Mouse (Mus musculus): ENCODE measurements around the gene Mybpc1.
"Not testable (repeated sequence)": the region's sequence is repeated elsewhere in the genome, so short reads cannot be mapped to it uniquely, and the experiment has no call there.

The Mybpc1 gene

DNA sequence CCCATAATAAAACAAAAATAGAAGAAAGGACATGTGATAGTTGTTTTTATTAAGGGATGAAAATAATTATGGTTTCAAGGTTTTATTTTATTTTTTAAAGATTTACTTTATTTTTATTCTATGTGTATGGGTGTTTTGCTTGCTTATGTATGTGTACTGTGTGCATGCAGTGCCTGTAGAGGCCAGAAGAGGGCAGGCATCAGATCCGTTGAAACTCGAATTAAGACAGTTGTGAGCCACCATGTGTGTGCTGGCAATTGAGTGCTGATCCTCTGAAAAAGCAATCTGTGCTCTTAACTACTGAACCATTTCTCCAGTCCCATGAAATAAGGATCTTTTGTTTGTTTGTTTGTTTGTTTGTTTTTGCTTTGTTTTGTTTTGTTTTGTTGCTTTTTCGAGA, 54.7 kb downstream of the Mybpc1 start:
- no peak for DNase-seq

GRCm38 (mm10) chr10:88547635-88548034, 57.3 kb downstream of the Mybpc1 start:
- no peak for DNase-seq

GRCm38 (mm10) chr10:88530631-88531030, 74.3 kb downstream of the Mybpc1 start:
- no peak for DNase-seq

DNA sequence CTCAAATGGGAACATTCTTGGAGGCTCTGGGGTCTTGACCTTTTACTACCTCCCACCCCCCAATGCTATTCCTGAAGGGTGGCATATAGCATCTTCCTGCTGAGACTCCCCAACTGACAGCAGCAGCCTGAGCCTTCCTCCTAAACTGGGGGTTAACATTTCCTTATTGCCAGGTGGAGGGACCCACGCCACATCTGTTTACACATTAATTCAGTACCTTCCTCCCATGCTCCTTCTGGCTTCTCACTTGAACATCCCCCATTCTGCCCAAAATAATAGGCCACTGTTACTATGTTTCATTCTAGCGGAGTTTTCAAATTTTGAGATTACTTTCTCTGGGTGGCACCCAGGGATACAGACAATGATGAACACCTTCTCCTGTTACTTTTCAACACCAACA, 80.9 kb downstream of the Mybpc1 start:
- DNase-seq: no peak

DNA sequence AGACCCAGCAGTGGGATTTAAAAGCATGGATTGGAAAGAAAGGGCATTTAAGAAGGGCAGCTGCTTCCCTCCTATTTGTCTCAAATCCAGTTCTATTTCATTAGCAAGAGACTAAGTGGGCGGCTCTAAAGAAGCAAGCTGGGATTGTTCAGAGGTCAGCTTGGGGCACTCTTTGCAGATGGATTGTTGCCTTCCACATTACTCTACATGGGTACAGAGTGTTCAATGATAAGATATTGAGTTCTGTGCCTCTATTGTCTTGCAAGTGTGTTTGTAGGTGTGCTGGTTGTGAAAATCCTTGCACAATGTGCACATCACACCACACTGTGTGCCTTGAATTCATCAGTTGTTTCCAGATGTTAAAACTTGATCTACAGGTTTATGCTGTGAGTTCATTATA, 81.7 kb downstream of the Mybpc1 start:
- DNase-seq: no peak

GRCm38 (mm10) chr10:88522795-88523194, 82.2 kb downstream of the Mybpc1 start:
- DNase-seq: no peak

DNA sequence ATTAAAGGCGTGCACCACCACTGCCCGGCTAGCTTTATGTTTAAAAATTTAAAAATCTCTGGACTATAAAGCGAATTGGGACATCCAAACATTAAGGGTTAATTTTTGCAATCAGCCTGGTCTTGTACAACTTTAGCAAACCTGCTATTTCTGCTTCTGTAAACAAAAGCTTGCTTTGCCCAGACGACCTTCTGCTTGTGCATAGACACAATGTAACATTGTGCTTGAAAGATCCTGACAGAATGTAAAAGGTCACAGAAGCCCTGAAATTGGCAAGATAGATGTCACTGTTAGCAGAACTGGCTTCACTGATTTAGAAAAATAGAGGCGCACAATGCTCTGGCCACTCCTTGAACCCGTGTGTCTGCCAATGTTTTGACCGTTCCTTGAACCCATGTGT, 89.9 kb downstream of the Mybpc1 start:
- not testable (repeated sequence) for DNase-seq

GRCm38 (mm10) chr10:88514495-88514894, 90.5 kb downstream of the Mybpc1 start:
- DNase-seq: no peak

DNA sequence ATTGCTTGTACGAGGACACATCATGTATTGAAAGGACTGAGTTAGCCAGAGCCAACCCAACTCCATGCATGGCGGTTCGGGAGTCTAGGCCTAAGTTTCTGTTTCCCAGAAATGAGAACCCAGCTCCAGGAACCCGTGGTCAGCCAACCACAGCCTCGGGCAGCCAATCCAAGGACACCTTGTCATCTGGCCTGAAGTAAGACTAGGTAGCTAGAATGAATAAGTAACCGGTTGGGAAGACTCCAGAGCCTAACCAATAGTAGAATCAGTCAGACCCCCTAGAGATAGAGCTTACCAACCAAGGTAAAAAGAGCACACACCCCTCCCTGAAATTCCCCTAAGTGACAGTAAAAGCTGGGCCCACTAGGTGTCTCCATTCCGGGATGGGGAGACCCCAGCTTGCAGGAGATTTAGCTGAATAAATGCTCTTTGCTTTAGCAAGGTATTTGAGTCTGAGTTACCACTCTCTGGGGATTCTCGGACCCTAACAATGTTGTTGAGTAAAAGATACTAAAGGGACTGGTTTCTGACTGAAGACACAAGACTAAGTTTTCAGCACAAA, 91.3 kb downstream of the Mybpc1 start:
- DNase-seq: no peak

GRCm38 (mm10) chr10:88511355-88511754, 93.6 kb downstream of the Mybpc1 start:
- DNase-seq: no peak

GRCm38 (mm10) chr10:88510503-88511271, 94.3 kb downstream of the Mybpc1 start:
- DNase-seq: no peak

DNA sequence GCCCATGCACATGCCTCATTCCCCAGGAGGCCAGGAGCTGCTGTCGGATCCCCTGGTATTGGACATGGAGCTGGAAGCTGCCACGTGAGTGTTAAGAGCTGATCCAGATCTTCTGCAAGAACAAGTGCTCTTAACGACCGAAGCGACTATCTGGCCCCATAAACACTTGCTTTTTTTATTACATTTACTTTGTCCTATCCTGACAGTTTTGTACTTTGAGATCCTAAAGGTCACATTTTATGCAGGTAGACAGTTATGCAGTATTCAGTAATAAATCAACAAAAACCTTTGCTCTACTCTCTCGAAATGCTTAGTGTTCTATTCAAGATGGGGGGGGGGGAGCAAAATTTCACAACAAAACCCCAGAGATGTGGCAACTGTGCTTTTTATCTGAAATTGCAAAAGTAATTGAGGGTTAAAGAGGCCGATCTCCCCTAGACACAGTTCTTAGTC, 97.2 kb downstream of the Mybpc1 start:
- no peak for DNase-seq

DNA sequence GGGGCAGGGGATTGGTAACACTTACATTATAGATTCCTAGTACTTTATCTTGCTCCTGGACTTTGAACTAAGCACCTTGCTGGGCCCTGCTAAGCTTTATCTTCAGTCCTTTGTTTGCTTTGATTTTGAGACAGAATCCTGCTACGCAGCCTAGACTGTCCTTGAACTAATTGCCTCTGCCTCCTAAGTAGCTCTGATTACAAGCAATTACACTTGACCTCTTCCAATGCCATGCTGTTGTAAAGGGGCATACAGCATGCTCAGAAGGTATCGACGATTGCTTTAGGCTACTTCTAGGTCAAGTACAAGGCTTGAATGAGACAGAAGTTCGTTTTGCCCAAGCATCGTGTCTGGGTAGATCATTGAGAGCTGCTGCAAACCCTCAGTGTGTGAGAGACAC, 99.7 kb downstream of the Mybpc1 start:
- DNase-seq: no peak

GRCm38 (mm10) chr10:88504481-88504880, 100.5 kb downstream of the Mybpc1 start:
- DNase-seq: peak; percentile 28

DNA sequence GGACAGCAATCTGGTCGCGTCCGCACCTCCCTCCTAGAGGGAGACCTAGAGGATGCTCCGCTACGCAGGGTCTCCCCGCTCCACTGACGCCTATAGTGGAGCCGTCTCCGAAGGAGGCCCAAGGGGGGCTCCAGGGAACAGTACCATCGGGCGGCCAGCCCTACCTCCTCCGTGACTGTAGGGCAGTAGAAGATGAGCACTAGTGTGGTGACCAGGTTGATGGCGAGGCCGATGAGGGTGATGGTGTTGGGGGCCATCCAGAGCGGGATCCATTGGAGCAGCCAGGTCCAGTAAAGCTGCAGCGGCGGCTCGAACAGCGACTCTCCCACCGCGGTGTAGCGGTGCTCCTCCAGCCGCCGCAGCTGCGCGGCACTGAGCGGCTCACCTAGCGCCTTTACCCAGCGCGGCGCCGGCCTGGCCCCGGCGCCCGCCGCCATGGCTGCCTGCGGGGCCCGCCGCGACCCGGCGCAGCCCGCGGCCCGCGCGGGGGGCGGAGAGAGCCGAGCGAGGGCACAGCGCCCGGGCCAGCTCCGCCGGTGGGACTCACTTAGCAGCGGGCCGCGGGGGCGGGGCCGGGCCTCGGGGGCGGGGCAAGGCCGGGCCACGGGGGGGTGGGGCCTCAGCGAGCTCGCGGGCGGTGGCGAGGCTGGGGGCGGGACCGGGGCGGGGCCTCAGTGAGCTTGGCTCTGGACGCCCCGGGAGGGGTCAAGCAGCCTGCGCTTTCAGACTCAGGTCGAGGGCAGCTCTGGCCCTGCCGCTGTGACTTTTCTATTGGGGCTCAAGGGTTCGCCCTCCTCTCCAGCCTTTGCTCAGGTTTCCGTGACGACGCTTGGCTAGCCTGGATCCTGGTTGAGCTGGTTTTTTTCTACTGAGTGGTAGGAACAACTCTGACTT, 101.3 kb downstream of the Mybpc1 start, which contains the start of gene Chpt1:
Chpt1 (minus strand) TSS at position 653 of the 894 bp plus-strand sequence.
- DNase-seq: peak; percentile 88

DNA sequence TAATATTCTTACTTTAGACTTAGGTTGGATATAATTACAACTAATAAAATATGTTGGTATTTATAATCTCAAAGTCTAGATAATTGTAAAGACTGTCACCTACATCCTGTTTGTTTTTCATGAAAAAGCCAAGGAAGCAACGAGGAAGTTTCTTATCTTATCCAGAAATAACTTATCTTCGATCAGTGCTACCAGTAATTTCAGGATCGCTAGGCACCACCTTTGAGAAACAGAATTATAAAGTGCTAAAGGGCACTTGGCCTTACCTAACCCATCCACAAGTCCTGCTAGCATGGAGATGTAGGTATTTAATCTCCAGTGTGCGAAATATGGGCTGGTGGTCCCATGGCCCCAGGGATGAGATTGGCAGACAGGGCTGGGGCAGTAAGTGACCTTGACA, 102.0 kb downstream of the Mybpc1 start:
- DNase-seq: no peak

DNA sequence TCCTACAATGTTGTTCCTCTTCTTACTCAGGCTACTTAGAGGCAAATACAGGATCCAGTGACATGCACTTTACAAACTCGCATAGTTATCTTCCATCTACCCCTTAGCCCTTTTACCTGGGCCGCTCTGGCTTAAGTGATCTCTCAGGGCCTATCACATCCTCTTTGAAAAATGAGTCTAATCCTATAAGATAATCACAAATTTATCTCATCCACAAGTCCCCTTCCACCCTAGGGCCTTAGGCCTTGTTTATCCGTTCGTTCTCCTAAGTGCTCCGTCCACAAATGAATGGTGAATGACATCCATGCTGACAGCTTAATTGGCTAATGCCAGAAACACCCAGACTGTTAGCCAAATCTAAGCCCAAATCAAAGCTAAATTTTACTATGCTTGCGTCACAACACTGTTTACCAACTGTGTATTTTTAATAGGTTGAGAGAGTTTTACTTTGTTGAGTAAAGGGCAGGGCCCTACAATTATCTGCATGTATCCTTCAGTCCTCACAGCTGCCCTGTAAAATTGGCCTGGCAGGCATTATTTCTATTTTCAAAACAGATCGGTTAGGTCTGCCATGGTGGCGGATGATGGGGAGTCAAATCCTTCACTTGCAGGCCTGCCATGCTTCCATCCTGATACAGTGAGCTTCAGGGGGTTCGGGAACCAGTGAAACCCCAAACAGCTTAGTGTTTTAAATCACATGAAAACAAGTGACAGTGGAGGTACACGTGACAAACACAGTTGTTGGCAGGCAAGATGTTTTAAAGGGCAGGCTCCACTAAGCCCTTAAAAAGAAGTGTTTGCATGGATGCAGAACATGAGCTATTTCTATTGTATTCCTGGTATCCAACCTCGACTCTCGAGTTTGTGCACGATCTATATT, 102.8 kb downstream of the Mybpc1 start:
- peak; percentile 28 for DNase-seq

- DNase-seq: no peak
These were observed 103.6 kb downstream of the Mybpc1 start for GRCm38 (mm10) chr10:88501370-88501769.

GRCm38 (mm10) chr10:88499993-88500392, 105.0 kb downstream of the Mybpc1 start:
- DNase-seq: no peak

GRCm38 (mm10) chr10:88496864-88497564, 107.9 kb downstream of the Mybpc1 start:
- no peak for DNase-seq

DNA sequence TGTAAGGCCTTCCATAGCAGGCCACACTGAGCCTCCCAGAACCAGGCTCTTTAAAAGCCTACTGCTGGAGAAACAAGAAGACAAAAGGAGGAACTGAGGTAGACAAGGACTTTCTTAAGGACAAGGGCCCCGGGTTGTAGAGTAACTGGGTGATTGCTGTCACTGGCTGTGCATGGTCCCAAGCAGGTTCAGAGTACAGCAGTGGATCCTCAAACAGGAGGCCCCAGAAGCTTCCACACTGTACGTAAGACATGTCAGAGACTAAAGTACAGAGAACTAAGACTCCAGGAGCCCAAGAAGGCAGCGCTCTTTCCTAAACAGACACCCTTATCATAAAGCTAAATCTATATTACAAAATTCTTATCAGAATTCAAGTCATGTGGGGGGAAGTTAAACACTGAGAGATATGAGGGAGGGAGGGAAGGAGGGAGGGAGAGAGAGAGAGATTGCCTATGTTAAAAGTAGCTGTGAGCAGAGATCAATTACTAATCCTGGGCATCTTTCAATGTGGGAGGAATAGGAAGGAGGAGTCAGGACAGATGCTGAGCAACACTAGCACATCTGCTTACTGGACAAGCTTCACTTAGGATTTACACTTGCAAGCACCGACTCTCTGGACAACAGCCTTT, 109.9 kb downstream of the Mybpc1 start:
- DNase-seq: no peak
